Mouse (Mus musculus): ENCODE data around the gene Pacsin1.

GRCm38 (mm10) chr17:27734344-27735073 is 79.2 kb downstream of the Pacsin1 start:
- TF ChIP-seq TAL1 (IDR thresholded peaks at IDR 0.05; ENCODE audit: low read length) (no peak), GATA1 (IDR thresholded peaks at IDR 0.05; ENCODE audit: low read length) (no peak)
